Mouse (Mus musculus) embryonic facial prominence, embryonic 11.5 days (tissue): ENCODE results near the gene Zc3h6. TPM values are rescaled to one million over a fixed set of nuclear protein-coding genes. Genes with fewer than 3 reads are reported as not detected.
"Not testable (repeated sequence)": the region's sequence is repeated elsewhere in the genome, so short reads cannot be mapped to it uniquely, and the experiment has no call there.

Experiments
- ATAC-seq: fragments of 200-750 bp; cut with Nextera tagmentation; replicated peaks from 2 replicates; pipeline ENCODE4 v1.8.0; 2017; ENCODE audit warnings: low read depth; ENCODE audit not compliant: insufficient number of reproducible peaks, low FRiP score, low TSS enrichment
- DNase-seq: peaks from one replicate; pipeline ENCODE4 v3.0.0-alpha.2; 2015; ENCODE audit warnings: low spot score
- H3K27ac ChIP-seq: fragments of 300-500 bp; sonication (generic); replicated peaks from 2 replicates; pipeline ENCODE4 v1.5.1; 2014; ENCODE audit warnings: mild to moderate bottlenecking, low read depth, low read length, control low read depth
- H3K27me3 ChIP-seq: fragments of 300-500 bp; sonication (generic); 2 replicates; pipeline ENCODE4 v1.6.1; 2014; ENCODE audit warnings: mild to moderate bottlenecking, low read length, moderate library complexity, mixed read lengths; ENCODE audit not compliant: control insufficient read depth, insufficient read depth
- H3K36me3 ChIP-seq: fragments of 300-500 bp; sonication (generic); replicated peaks from 2 replicates; pipeline ENCODE4 v1.6.1; 2014; ENCODE audit warnings: low read depth, mild to moderate bottlenecking, low read length, moderate library complexity, mixed read lengths; ENCODE audit not compliant: control insufficient read depth, insufficient read depth
- H3K4me1 ChIP-seq: fragments of 300-500 bp; sonication (generic); 2 replicates; pipeline ENCODE4 v1.6.1; 2014; ENCODE audit warnings: low read length, mixed read lengths; ENCODE audit not compliant: control insufficient read depth, insufficient read depth
- H3K4me2 ChIP-seq: fragments of 300-500 bp; sonication (generic); 2 replicates; pipeline ENCODE4 v1.6.1; 2014; ENCODE audit warnings: low read depth, mild to moderate bottlenecking, control low read depth, low read length, moderate library complexity
- H3K4me3 ChIP-seq: fragments of 300-500 bp; sonication (generic); 2 replicates; pipeline ENCODE4 v1.5.1; 2014; ENCODE audit warnings: low read depth, low read length, control low read depth
- H3K9ac ChIP-seq: fragments of 300-500 bp; sonication (generic); replicated peaks from 2 replicates; pipeline ENCODE4 v1.6.1; 2014; ENCODE audit warnings: mild to moderate bottlenecking, control low read depth, low read length
- H3K9me3 ChIP-seq: fragments of 300-500 bp; sonication (generic); replicated peaks from 2 replicates; pipeline ENCODE4 v1.6.1; 2016; ENCODE audit warnings: mild to moderate bottlenecking, low read length, inconsistent platforms, mixed read lengths; ENCODE audit not compliant: control insufficient read depth
- WGBS: fragments of 180-500 bp; shearing (Covaris S2); extraction: QIAGEN DNeasy Blood & Tissue Kit; methylation state at CpG from one replicate; pipeline ENCODE4 v1.1.7; 2014; 5-methylcytosine and 5-hydroxymethylcytosine counted together
- polyA plus RNA-seq: library from polyadenylated mRNA; unstranded; fragments of >200 nt; fragmentation: Nextera tagmentation; extraction: Ambion mirVana; gene quantifications from 2 replicates; pipeline ENCODE4 v1.2.1, GENCODE M21; 2014

Zc3h6 gene
- polyA plus RNA-seq, 1 experiment from 2014 or later = 1.2 TPM

DNA sequence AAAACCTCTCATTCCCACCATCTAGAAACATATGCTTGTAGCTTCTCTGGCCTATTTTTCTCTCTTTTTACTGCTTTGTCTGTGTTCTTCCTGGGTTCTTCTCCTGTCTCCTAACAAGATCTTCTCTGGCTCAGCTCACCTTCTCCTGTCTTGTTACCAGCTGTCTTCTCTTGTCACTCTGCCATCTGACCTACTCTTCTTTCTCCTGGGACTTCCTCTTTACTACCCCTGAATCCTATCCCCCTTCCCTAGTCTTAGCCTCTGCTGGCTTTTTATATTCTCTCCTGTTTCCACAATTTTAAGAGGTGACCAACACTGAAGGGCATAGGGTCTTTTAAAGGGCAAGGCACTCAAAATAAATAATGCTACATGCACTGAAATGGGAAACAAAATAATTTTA lies 37.7 kb downstream of the Zc3h6 start:
- Histone ChIP-seq H3K4me1 (no peaks in the 10 kb centered on the region), H3K36me3 (no peaks in the 10 kb centered on the region), H3K27ac (no peak overlapping the region), H3K4me3 (no peak overlapping the region), H3K9me3 (no peaks in the 10 kb centered on the region), H3K4me2 (no peak overlapping the region), H3K27me3 (no peaks in the 10 kb centered on the region), H3K9ac (no peak overlapping the region)
- DNase-seq (no peak), ATAC-seq (no peak)

DNA sequence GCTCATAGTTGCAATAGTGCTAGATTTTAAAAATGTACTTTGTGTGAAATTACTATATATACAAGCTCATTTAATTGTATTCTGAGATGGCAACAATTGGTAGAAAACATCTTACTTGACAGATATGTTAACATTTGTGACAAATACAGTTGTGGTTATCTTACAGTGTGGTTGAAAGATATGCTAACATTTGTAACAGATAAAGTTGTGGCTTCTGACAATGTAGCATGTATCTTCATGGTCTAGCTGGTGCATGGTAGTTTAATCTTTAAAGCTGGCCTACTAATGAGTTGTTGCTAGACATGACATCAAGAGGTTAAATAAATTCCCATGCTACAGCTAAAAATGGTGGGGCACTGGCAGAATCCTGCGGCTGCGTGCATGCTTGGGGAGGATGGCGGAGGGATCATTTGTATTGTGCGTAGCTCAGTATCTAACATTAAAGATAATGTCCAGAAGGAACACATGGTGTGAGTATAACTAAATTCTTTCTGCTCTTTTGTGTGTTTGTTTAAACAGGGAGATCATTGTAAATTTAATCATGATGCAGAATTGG lies 39.1 kb downstream of the Zc3h6 start:
- DNase-seq (no peak), ATAC-seq (no peak)
- H3K27me3 ChIP-seq = no peaks in the 10 kb centered on the region
- H3K9ac ChIP-seq = no peak overlapping the region
- H3K36me3 ChIP-seq = no peaks in the 10 kb centered on the region
- WGBS = 75% methylated on average over 4 of the region's 4 CpGs
- H3K4me1 ChIP-seq = no peaks in the 10 kb centered on the region
- H3K4me2 ChIP-seq = no peak overlapping the region
- no peak overlapping the region for H3K4me3 ChIP-seq
- no peaks in the 10 kb centered on the region for H3K9me3 ChIP-seq
- no peak overlapping the region for H3K27ac ChIP-seq

DNA sequence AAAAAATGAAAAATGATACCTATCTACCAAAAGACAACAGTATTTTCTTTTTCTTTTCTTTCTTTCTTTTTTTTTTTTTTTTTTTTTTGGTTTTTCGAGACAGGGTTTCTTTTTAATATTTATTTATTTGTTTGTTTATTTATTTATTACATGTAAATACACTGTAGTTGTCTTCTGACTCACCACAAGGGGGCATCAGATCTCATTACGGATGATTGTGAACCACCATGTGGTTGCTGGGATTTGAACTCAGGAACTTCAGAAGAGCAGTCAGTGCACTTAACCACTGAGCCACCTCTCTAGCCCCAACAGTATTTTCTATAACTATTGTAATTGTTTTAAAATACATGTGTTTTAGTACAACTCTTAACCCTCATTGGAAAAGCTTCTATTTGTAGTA lies 41.7 kb downstream of the Zc3h6 start:
- H3K27me3 ChIP-seq, H3K36me3 ChIP-seq, H3K27ac ChIP-seq, H3K4me1 ChIP-seq, H3K4me2 ChIP-seq, H3K9ac ChIP-seq, H3K4me3 ChIP-seq, H3K9me3 ChIP-seq, DNase-seq, ATAC-seq: not testable (repeated sequence)
- WGBS = 77% methylated on average over 2 of the region's 2 CpGs

DNA sequence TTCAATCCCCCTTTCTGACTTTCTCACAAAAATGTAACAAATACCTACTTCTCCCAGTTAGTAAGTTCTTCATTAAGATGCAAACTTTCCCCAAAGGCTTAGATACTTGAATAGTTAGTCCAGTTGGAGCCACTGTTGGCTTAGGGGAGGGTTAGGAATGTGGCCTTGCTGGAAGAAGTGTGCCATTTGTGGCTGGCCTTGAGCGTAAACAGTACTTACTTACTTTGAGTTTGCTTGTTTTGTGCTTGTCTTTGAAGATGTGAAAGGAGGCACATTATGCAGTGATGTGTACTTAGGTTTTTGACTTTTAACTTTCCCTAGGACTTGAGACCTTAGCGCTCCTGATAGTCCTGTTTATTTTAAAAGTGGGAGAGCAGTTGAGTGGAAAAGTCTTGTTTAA lies 52.9 kb downstream of the Zc3h6 start:
- Histone ChIP-seq H3K36me3 (no peaks in the 10 kb centered on the region), H3K9ac (no peak overlapping the region), H3K9me3 (no peaks in the 10 kb centered on the region), H3K27ac (no peak overlapping the region), H3K4me1 (no peaks in the 10 kb centered on the region), H3K4me2 (no peak overlapping the region), H3K4me3 (no peak overlapping the region), H3K27me3 (no peaks in the 10 kb centered on the region)
- ATAC-seq = no peak
- DNase-seq = no peak
- 71% methylated on average over 2 of the region's 2 CpGs for WGBS

DNA sequence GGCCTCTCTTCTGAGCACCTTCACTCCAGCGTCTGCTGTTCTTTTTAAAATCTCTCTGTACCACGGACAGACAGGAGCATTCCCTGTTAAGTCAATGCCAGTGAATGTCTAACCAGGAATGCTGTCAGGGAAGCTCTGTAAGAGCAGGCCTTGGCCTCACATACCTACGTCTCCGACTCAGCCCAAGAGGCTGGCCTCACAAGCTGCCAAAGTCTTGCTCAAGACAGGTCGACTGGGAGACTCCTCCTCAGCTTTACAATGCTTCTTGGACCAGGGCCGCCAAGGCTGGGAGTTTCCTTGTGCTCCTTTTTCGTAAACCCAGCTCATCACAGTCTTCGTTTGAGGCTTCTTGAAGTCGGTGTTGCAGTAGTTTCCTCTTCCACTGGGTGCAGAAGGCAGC lies 57.6 kb downstream of the Zc3h6 start:
- WGBS = 79% methylated on average over 9 of the region's 9 CpGs
- H3K4me2 ChIP-seq = no peak overlapping the region
- no peak for DNase-seq
- no peak for ATAC-seq
- H3K36me3 ChIP-seq = no peaks in the 10 kb centered on the region
- no peaks in the 10 kb centered on the region for H3K27me3 ChIP-seq
- no peaks in the 10 kb centered on the region for H3K9me3 ChIP-seq
- H3K4me3 ChIP-seq = no peak overlapping the region
- H3K27ac ChIP-seq = no peak overlapping the region
- H3K4me1 ChIP-seq = no peaks in the 10 kb centered on the region
- H3K9ac ChIP-seq = no peak overlapping the region

DNA sequence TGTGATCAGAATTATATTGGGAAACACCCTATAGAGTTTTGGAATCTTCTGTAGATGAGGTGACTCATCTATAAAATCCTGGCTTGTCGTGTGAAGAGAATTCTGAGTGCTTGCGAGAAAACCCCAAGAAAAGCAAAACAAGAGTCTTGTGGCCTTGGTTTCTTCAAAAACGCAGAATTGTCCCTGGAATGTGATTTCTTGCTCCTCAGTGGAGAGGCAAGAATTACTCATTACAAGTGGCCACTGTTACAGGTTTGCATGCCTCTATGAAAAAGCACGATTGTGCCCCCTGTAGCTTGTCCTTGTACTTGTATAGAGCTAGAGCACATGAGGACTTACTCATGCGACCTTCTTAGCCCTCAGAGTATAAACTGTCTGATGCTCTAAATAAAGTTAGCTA lies 68.2 kb downstream of the Zc3h6 start:
- ATAC-seq (no peak), DNase-seq (no peak)
- Histone ChIP-seq H3K9me3 (no peaks in the 10 kb centered on the region), H3K27ac (no peak overlapping the region), H3K4me3 (no peak overlapping the region), H3K9ac (no peak overlapping the region), H3K4me1 (peaks cover 5% of the 10 kb centered on the region), H3K36me3 (no peaks in the 10 kb centered on the region), H3K27me3 (peaks cover 15% of the 10 kb centered on the region), H3K4me2 (no peak overlapping the region)
- WGBS = 81% methylated on average over 5 of the region's 5 CpGs

DNA sequence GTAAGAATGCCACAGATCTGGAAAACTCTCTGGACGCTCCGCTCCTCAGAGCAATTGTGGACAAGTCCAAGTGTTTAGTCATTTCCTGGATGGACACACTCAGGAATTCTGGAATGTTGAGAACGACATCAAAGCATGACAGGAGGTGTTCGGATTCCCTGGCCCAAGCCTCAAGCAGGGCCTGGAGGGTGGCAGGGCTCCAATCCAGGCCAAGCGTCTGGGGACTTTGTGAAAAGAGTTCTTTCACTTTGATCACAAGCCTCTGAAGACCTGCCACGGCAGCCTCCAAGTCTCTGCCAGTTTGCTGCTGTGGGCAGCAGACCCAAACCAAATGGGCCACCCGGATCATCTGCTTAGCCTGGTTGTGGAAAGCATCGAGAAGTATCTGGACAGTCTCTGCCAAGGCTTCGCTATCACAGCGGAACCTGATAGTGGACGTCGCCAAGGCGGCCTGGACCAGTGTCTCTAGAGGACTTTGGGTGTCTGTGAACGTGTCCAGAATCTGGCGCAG lies 71.3 kb downstream of the Zc3h6 start:
- H3K27ac ChIP-seq = no peak overlapping the region
- ATAC-seq = peak; percentile 23; the same call in 1 of the 2 replicates
- H3K9me3 ChIP-seq = no peaks in the 10 kb centered on the region
- peaks cover 5% of the 10 kb centered on the region for H3K4me1 ChIP-seq
- H3K9ac ChIP-seq = peak overlapping the region; percentile 46
- peaks cover 15% of the 10 kb centered on the region for H3K27me3 ChIP-seq
- H3K36me3 ChIP-seq = no peaks in the 10 kb centered on the region
- peak overlapping the region; percentile 35 for H3K4me3 ChIP-seq
- no peak for DNase-seq
- peak overlapping the region; percentile 93 for H3K4me2 ChIP-seq
- WGBS = 31% methylated on average over 15 of the region's 15 CpGs

DNA sequence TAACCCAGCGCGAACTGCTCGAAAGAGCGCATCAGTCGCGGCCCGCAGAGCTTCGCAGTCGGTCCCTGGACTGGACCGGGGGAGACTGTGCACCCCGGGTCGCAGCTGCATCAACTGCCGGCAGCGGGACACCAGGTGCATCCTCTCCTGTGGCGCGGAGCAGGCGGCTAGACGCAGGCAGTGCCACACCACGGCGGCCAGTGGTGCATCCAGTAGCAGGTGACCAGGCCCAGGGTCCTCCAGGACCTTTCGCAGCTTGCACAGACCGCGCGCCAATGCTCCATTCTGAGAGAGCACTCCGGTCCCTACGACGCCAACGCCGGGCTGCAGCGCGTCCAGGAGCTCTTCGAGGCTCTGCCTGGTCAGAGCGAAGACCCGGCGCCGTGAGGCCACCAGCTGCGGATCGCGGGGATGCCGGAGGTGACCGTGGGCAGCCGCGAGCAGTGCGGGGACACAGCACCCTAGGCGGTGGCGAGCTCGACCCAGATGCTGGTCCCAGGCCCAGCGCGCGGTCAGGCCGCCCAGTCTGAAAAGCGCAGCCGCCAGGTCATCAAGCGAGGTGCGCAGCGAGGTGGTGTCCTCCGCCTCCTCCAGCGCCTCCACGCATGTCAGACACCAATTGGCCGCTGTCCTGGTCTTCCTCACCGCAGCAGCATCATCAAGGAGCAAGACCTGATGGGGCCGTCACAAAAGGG lies 71.9 kb downstream of the Zc3h6 start:
- H3K36me3 ChIP-seq = no peaks in the 10 kb centered on the region
- ATAC-seq (peak; percentile 59; the same call in 1 of the 2 replicates), DNase-seq (peak; percentile 69)
- peak overlapping the region; percentile 35 for H3K4me3 ChIP-seq
- H3K4me2 ChIP-seq = peak overlapping the region; percentile 93
- H3K9ac ChIP-seq = peak overlapping the region; percentile 46
- H3K4me1 ChIP-seq = peaks cover 5% of the 10 kb centered on the region
- no peaks in the 10 kb centered on the region for H3K9me3 ChIP-seq
- H3K27ac ChIP-seq = no peak overlapping the region
- 2% methylated on average over 55 of the region's 62 CpGs for WGBS
- peaks cover 15% of the 10 kb centered on the region for H3K27me3 ChIP-seq
